ENCODE assay signal across 8 mouse cellular contexts in genomic region chr1:54439080-54439476, GRCm38 (mm10). TPM values are rescaled to one million over a fixed set of nuclear protein-coding genes. Genes with fewer than 3 reads are reported as not detected.
DNase-seq lines count a peak whose midpoint lies in the region; ATAC-seq and TF ChIP-seq lines count a peak whose summit lies in the region.

No protein-coding gene starts in this region.

- H3K4me1 ChIP-seq in embryonic facial prominence, embryonic 11.5 days (ENCODE audit: control insufficient read depth, insufficient read depth, low read length), result no peaks in the 10 kb centered on the region
- H3K4me1 ChIP-seq in hindbrain, postnatal 0 days (ENCODE audit: insufficient read depth, low read length), result peaks cover 5% of the 10 kb centered on the region
- H3K4me1 ChIP-seq in midbrain, postnatal 0 days (ENCODE audit: insufficient read depth, low read length), result peaks cover 10% of the 10 kb centered on the region

- no peak for ATAC-seq in embryonic facial prominence, embryonic 11.5 days (replicated peaks; ENCODE audit: insufficient number of reproducible peaks, low FRiP score, low TSS enrichment, low read depth)
- ATAC-seq in hindbrain, postnatal 0 days, result peak; percentile 66; the same call in 1 of the 2 replicates
- ATAC-seq in midbrain, postnatal 0 days (ENCODE audit: low FRiP score), result 0 out of 2 replicates have a peak, but pooled peaks have one; percentile 4

- H3K27ac ChIP-seq in layer of hippocampus, adult 2 months, result peak overlapping the region; percentile 86
- no peak overlapping the region for H3K27ac ChIP-seq in embryonic facial prominence, embryonic 11.5 days (replicated peaks; ENCODE audit: low read depth, low read length)
- peak overlapping the region; percentile 43; the same call in 1 of the 2 replicates for H3K27ac ChIP-seq in hindbrain, postnatal 0 days
- 0 out of 2 replicates have a peak overlapping the region, but pooled peaks have one; percentile 32 for H3K27ac ChIP-seq in midbrain, postnatal 0 days (ENCODE audit: low read depth, low read length)

- H3K4me3 ChIP-seq in layer of hippocampus, adult 2 months, result peak overlapping the region; percentile 97
- peak overlapping the region; percentile 75 for H3K4me3 ChIP-seq in embryonic facial prominence, embryonic 11.5 days (ENCODE audit: low read depth, low read length)
- peak overlapping the region; percentile 69 for H3K4me3 ChIP-seq in hindbrain, postnatal 0 days (ENCODE audit: low read length)
- peak overlapping the region; percentile 76 for H3K4me3 ChIP-seq in midbrain, postnatal 0 days (ENCODE audit: low read depth, low read length)

- 58% methylated on average over 3 of the region's 3 CpGs for WGBS in embryonic facial prominence, embryonic 11.5 days
- 47% methylated on average over 3 of the region's 3 CpGs for WGBS in hindbrain, postnatal 0 days
- whole genome bisulfite sequencing in midbrain, postnatal 0 days, result 38% methylated on average over 3 of the region's 3 CpGs

- no peaks in the 10 kb centered on the region for H3K9me3 ChIP-seq in embryonic facial prominence, embryonic 11.5 days (replicated peaks; ENCODE audit: control insufficient read depth, low read length)
- H3K9me3 ChIP-seq in hindbrain, postnatal 0 days (ENCODE audit: low read length), result no peaks in the 10 kb centered on the region
- H3K9me3 ChIP-seq in midbrain, postnatal 0 days (ENCODE audit: low read length), result no peaks in the 10 kb centered on the region

- H3K9ac ChIP-seq in embryonic facial prominence, embryonic 11.5 days (replicated peaks; ENCODE audit: low read length), result peak overlapping the region; percentile 89
- H3K9ac ChIP-seq in hindbrain, postnatal 0 days (replicated peaks; ENCODE audit: low read length), result peak overlapping the region; percentile 75
- H3K9ac ChIP-seq in midbrain, postnatal 0 days (replicated peaks; ENCODE audit: low read length, poor library complexity, severe bottlenecking), result peak overlapping the region; percentile 83

- no peak for DNase-seq in layer of hippocampus, adult 2 months (ENCODE audit: low spot score in 2 of 2)
- no peak for DNase-seq in layer of hippocampus, postnatal 25 days (ENCODE audit: extremely low spot score in 1 of 2, low spot score in 1 of 2)
- peak; percentile 1 for DNase-seq in embryonic facial prominence, embryonic 11.5 days (ENCODE audit: low spot score)
- no peak for DNase-seq in hindbrain, postnatal 0 days (ENCODE audit: low spot score)
- no peak for DNase-seq in midbrain, postnatal 0 days (ENCODE audit: low spot score)
- DNase-seq in natural killer cell, adult 2 months (ENCODE audit: low spot score in 2 of 2), result no peak
- no peak for DNase-seq in spleen, postnatal 10 days (ENCODE audit: low spot score in 2 of 2)
- no peak for DNase-seq in adrenal gland, adult 18-20 months (ENCODE audit: low spot score in 2 of 2)

- peak overlapping the region; percentile 71; the same call in 1 of the 2 replicates for H3K4me2 ChIP-seq in embryonic facial prominence, embryonic 11.5 days (ENCODE audit: low read depth, low read length)
- peak overlapping the region; percentile 88 for H3K4me2 ChIP-seq in hindbrain, postnatal 0 days (ENCODE audit: low read depth, low read length)
- H3K4me2 ChIP-seq in midbrain, postnatal 0 days (ENCODE audit: low read depth, low read length, poor library complexity, severe bottlenecking), result peak overlapping the region; percentile 64

- no peaks in the 10 kb centered on the region for H3K27me3 ChIP-seq in embryonic facial prominence, embryonic 11.5 days (ENCODE audit: control insufficient read depth, insufficient read depth, low read length)
- H3K27me3 ChIP-seq in hindbrain, postnatal 0 days (ENCODE audit: insufficient read depth, low read length), result no peaks in the 10 kb centered on the region
- no peaks in the 10 kb centered on the region for H3K27me3 ChIP-seq in midbrain, postnatal 0 days (ENCODE audit: insufficient read depth, low read length)

- no peaks in the 10 kb centered on the region for H3K36me3 ChIP-seq in embryonic facial prominence, embryonic 11.5 days (replicated peaks; ENCODE audit: control insufficient read depth, insufficient read depth, low read depth, low read length)
- H3K36me3 ChIP-seq in hindbrain, postnatal 0 days (ENCODE audit: insufficient read depth, low read length), result no peaks in the 10 kb centered on the region
- no peaks in the 10 kb centered on the region for H3K36me3 ChIP-seq in midbrain, postnatal 0 days (ENCODE audit: insufficient read depth, low read length)

- no peak for TF ChIP-seq CTCF in layer of hippocampus, adult 2 months (conservative IDR thresholded peaks at IDR 0.05)
- no peak for TF ChIP-seq CTCF in hindbrain, postnatal 0 days (IDR thresholded peaks at IDR 0.05; ENCODE audit: low read depth)
- TF ChIP-seq CTCF in midbrain, postnatal 0 days (IDR thresholded peaks at IDR 0.05), result no peak

RNA-seq across cellular contexts. Expression of gene Gtf3c3, which starts 0.3 kb away (rescaled TPM):
- 10 to 100 TPM; 31.4 to 34.1 TPM for total RNA-seq in layer of hippocampus, adult 2 months (2021)
- 10 to 100 TPM; 24.7 to 27.2 TPM for total RNA-seq in layer of hippocampus, postnatal 25 days (2021)
- 36.7 and 42.7 TPM in 2 replicates for polyA plus RNA-seq in embryonic facial prominence, embryonic 11.5 days (2014; fragmentation: Nextera tagmentation; extraction: Ambion mirVana)
- 19.1 and 21.5 TPM in 2 replicates for total RNA-seq in hindbrain, postnatal 0 days (2014; rRNA removed)
- polyA plus RNA-seq in hindbrain, postnatal 0 days (2015; fragmentation: Nextera tagmentation; extraction: Ambion mirVana), result 16.7 and 19.2 TPM in 2 replicates
- total RNA-seq in midbrain, postnatal 0 days (2014; rRNA removed), result 23.2 and 31.0 TPM in 2 replicates
- polyA plus RNA-seq in midbrain, postnatal 0 days (2015; fragmentation: Nextera tagmentation; extraction: Ambion mirVana), result 17.3 and 17.7 TPM in 2 replicates
- total RNA-seq in adrenal gland, adult 18-20 months (2021), result 10 to 100 TPM; 13.4 to 16.2 TPM
